Mouse (Mus musculus) spleen, adult 2 months (tissue): ENCODE data around the gene Mr1. TPM values are rescaled to one million over a fixed set of nuclear protein-coding genes. Genes with fewer than 3 reads are reported as not detected.
"Not testable (repeated sequence)": the region's sequence is repeated elsewhere in the genome, so short reads cannot be mapped to it uniquely, and the experiment has no call there.

ENCODE experiments used
- DNase-seq, 2 experiments: peaks; one replicate each; pipeline versions ENCODE4 v3.0.0 to v3.0.0-alpha.2; 2012 to 2021; ENCODE audit warnings: low spot score in 2 of 2, low read depth in 1 of 2
- H3K27ac ChIP-seq: fragments of 200-500 bp; 2 replicates; pipeline ENCODE4 v1.5.1; 2012; ENCODE audit warnings: low read length, inconsistent platforms; ENCODE audit not compliant: insufficient read depth
- H3K27me3 ChIP-seq: fragments of 200-500 bp; 2 replicates; pipeline ENCODE4 v1.6.1; 2012; ENCODE audit warnings: mild to moderate bottlenecking, moderate library complexity, low read length, inconsistent platforms; ENCODE audit not compliant: control insufficient read depth, insufficient read depth
- H3K36me3 ChIP-seq: fragments of 200-500 bp; 2 replicates; pipeline ENCODE4 v1.6.1; 2012; ENCODE audit warnings: mild to moderate bottlenecking, low read length, inconsistent platforms; ENCODE audit not compliant: control insufficient read depth, insufficient read depth
- H3K4me1 ChIP-seq: fragments of 200-500 bp; 2 replicates; pipeline ENCODE4 v1.6.1; 2011; ENCODE audit warnings: inconsistent platforms; ENCODE audit not compliant: control insufficient read depth, insufficient read depth, insufficient read length
- H3K4me3 ChIP-seq: fragments of 200-500 bp; 2 replicates; pipeline ENCODE4 v1.5.1; 2011; ENCODE audit warnings: mild to moderate bottlenecking, inconsistent platforms; ENCODE audit not compliant: insufficient read depth, insufficient read length; ENCODE audit errors: extremely low read depth
- CTCF ChIP-seq: fragments of 200-500 bp; IDR thresholded peaks from 2 replicates; pipeline ENCODE4 v1.5.1; 2011; ENCODE audit warnings: mild to moderate bottlenecking, inconsistent platforms; ENCODE audit not compliant: insufficient read depth, insufficient read length, insufficient replicate concordance; ENCODE audit errors: extremely low read depth
- POLR2A ChIP-seq: fragments of 200-500 bp; IDR thresholded peaks from 2 replicates; pipeline ENCODE4 v1.6.1; 2011; ENCODE audit warnings: low read depth, low read length, inconsistent platforms
- WGBS: fragments of 180-500 bp; shearing (Covaris S2); methylation state at CpG from one replicate; pipeline ENCODE4 v1.1.7; 2018; 5-methylcytosine and 5-hydroxymethylcytosine counted together
- polyA plus RNA-seq: library from polyadenylated mRNA; depleted of rRNA; stranded (reverse); fragments of >200 nt; gene quantifications from 2 replicates; pipeline ENCODE4 v1.2.3, GENCODE M21; 2012

The Mr1 gene
- polyA plus RNA-seq, 1 experiment, result 2.2 TPM

DNA sequence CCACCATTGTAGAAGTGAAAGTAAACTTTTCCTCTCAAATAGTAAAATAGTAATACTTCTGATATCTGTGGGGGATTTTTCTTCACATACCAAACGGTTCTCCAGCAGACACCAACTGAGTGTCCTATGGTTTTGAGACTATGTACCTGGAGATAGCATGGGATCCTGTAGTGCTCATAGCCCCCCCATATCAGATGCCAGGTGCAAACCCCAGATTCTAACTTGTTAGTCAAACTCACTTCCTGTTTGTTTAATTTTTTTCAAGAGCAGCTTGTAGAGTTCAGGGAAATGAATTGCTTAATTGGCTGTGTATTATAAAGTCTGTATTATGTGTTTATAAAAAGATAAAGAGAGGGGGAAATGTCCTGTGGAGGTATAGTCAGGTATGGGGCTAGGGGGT, 27.8 kb upstream of the Mr1 start:
- no peak for TF ChIP-seq POLR2A
- TF ChIP-seq CTCF, result no peak
- DNase-seq, result no peak
- Histone ChIP-seq H3K27ac (no peak overlapping the region), H3K4me3 (no peak overlapping the region), H3K36me3 (peaks cover 8% of the 10 kb centered on the region), H3K27me3 (no peaks in the 10 kb centered on the region), H3K4me1 (no peaks in the 10 kb centered on the region)
- 56% methylated on average over 1 of the region's 1 CpGs for WGBS

DNA sequence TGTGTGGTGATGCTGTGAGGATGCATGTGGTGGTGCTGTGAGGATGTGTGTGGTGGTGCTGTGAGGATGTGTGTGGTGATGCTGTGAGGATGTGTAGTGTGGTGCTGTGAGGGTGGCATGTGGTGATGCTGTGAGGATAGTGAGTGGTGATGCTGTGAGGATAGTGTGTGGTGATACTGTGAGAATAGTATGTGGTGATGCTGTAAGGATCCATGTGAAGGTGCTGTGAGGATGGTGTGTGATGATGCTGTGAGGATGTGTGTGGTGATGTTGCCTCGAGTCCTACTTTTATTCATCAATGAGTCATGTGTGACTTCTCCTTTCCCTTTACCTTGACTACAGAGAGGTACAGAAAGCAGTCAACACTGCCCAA, 27.0 kb upstream of the Mr1 start:
- not testable (repeated sequence) for H3K27me3 ChIP-seq, H3K4me1 ChIP-seq, H3K27ac ChIP-seq, DNase-seq, H3K4me3 ChIP-seq, H3K36me3 ChIP-seq
- 52% methylated on average over 1 of the region's 1 CpGs for WGBS

DNA sequence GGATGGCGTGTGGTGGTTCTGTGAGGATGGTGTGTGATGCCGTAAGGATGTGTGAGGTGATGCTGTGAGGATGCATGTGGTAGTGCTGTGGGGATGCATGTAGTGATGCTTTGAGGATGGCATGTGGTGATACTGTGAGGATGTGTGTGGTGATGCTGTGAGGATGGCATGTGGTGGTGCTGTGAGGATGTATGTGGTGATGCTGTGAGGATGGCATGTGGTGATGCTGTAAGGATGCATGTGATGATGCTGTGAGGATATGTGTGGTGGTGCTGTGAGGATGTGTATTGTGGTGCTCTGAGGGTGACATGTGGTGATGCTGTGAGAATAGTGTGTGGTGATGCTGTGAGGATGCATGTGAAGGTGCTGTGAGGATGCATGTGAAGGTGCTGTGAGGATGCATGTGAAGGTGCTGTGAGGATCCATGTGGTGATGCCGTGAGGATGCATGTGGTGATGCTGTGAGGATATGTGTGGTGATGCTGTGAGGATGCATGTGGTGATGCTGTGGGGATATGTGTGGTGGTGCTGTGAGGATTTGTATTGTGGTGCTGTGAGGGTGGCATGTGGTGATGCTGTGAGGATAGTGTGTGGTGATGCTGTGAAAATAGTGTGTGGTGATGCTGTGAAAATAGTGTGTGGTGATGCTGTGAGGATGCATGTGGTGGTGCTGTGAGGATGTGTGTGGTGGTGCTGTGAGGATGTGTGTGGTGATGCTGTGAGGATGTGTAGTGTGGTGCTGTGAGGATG, 26.5 kb upstream of the Mr1 start:
- no peaks in the 10 kb centered on the region for H3K27me3 ChIP-seq
- peaks cover 6% of the 10 kb centered on the region; the same call in 1 of the 2 replicates for H3K36me3 ChIP-seq
- no peaks in the 10 kb centered on the region for H3K4me1 ChIP-seq
- 92% methylated on average over 3 of the region's 3 CpGs for WGBS
- TF ChIP-seq CTCF, result no peak
- no peak for TF ChIP-seq POLR2A
- no peak overlapping the region for H3K4me3 ChIP-seq
- DNase-seq, result no peak
- H3K27ac ChIP-seq, result no peak overlapping the region

DNA sequence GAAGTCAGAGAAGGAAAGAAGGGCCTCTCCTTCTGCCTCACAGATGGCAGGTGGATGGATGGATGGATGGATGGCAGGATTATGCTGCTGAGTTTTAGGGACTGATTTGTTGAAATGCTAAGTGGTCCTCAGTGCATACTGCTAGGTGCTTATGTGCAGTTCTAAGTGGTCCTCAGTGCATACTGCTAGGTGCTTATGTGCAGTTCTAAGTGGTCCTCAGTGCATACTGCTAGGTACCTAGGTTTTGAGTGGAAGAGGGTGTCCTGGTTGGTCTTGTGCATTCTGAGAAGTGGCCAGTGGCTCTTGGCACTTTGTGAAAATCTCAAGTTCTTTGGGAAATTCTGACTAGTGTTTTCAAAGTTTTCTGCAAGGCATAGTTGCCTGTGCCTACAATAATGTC, 23.3 kb upstream of the Mr1 start:
- no peak overlapping the region for H3K27ac ChIP-seq
- no peaks in the 10 kb centered on the region for H3K36me3 ChIP-seq
- H3K27me3 ChIP-seq, result no peaks in the 10 kb centered on the region
- H3K4me3 ChIP-seq, result no peak overlapping the region
- TF ChIP-seq POLR2A, result no peak
- TF ChIP-seq CTCF, result no peak
- no peaks in the 10 kb centered on the region for H3K4me1 ChIP-seq
- no peak for DNase-seq

DNA sequence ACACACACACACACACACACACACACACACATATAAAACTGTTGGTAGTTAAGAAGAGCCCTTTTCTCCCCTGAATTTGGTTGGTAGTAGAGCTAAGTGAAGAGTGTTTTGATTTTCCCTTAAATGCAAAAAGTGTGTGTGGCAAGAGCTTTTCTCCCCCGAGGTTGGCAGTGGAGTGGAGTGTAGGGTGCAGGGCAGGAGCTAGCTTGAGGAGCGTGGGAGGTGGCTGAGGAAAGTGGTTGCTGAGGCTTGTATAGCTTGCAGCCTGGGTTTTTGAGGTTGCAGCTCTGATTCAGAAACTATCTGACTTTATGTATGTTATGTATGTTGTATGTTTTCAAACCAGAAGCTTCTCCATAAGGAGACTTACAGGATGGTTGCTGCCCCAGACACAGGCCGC, 20.8 kb upstream of the Mr1 start:
- Histone ChIP-seq H3K27me3 (no peaks in the 10 kb centered on the region), H3K36me3 (no peaks in the 10 kb centered on the region), H3K27ac (no peak overlapping the region), H3K4me1 (no peaks in the 10 kb centered on the region; the same call in 1 of the 2 replicates), H3K4me3 (no peak overlapping the region)
- TF ChIP-seq CTCF (no peak), POLR2A (no peak)
- 69% methylated on average over 3 of the region's 3 CpGs for WGBS
- DNase-seq, result no peak

DNA sequence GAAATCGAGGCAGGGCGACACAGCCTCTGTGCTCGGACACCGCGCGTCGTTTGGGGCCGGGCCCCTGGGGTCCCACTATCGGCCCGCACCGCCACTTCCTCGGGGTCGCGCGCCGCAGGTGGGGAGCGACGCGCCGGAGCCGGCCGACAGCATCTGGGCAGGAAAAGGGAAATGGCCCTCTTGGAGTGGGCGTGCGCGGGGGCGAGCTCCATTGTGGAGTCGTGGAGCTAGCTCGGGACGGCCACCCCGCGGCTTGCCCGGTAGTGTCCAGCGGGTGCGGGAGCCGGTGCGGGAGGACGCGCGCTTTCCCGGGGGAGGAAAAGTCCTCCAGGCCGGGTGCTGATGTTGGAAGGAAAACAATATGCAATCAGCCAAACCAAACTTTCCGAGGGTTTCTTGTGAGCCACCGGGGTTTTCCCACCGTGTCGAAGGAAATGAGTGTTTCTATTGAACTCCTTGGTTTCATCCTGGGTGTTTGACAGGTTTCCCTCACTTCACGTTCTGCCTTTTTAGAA, 12.4 kb upstream of the Mr1 start:
- H3K27me3 ChIP-seq, result no peaks in the 10 kb centered on the region
- peak overlapping the region; percentile 64 for H3K27ac ChIP-seq
- H3K36me3 ChIP-seq, result no peaks in the 10 kb centered on the region
- DNase-seq, result peak in 1 of 2 experiments; percentile 26
- H3K4me1 ChIP-seq, result no peaks in the 10 kb centered on the region; the same call in 1 of the 2 replicates
- TF ChIP-seq CTCF (no peak), POLR2A (no peak)
- under 1% methylated on average over 44 of the region's 46 CpGs for WGBS
- peak overlapping the region; percentile 83 for H3K4me3 ChIP-seq
